Mouse (Mus musculus) heart, adult 2 months (tissue): Measurements from ENCODE around the gene Wdr34.

ENCODE experiments used
- CTCF ChIP-seq: fragments of 200-600 bp; IDR thresholded peaks from 2 replicates; pipeline ENCODE4 v1.8.1; 2022; ENCODE audit warnings: antibody characterized with exemption, mild to moderate bottlenecking, moderate library complexity
- EP300 ChIP-seq: fragments of 200-500 bp; IDR thresholded peaks from 2 replicates; pipeline ENCODE4 v1.6.1; 2011; ENCODE audit warnings: low read depth, low read length, control low read depth; ENCODE audit not compliant: insufficient read depth

DNA sequence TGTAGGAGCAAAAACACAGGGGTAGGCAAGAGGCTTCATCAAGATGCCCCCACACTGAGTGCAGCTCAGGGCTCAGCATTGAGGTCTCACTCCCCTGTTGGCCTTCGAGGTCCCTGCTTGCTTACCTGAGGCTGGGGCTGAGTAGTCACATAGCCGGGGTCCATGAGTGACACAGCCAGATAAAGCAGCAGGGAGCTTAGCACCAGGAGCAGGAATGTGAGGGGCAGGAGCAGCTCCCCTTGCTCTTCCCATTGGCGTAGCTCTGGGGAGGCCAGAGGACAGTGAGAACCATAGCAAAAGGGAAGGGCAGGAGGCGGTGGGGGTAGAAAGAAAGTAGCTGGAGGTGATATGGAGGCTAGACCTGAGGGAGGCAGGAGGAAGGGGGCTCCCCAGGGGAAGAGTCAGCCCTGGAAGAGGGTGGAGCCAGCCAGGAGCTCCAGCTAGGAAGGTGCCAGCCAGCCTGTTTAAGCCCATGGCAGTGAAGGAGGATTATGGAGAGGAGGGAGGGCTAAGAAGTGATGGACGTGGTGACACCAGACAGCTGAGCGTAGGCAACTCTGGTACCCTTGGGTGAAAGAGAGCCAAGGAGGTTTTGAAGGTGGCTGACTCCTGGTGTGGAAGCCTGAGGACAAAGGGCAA, 43.7 kb upstream of the Wdr34 start:
- no peak for TF ChIP-seq CTCF
- TF ChIP-seq EP300, result no peak
